In the genomic region with DNA sequence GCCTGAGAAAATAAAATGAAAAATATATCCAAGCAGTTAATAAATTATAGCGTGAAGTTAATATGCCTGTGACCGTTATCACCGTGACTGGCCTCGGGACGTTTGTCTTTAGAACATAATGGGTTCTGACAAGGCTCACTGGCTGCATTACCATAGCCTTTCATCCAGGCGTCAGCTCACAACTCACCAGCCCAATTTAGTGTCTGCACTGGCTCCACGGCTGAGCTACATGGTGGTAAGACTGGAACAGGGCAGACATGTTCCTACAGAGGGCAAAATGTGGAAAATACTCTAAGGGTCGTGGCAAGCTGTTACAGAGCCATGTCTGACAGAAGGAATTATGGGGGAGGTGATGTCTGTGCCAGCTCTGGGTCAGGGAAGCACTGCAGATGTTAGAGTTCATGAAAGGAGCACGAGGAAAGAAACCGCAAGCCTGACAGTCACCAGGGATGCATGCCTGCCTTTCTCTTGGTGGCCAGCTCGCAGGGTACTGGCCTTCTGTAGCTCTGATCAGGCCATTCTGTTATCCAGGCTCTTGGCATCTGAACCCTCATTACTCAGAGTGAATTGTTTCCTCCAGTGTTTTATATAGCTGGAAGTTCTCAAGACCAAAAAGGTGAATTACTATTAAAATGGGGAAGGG, we compare ENCODE assay signal across 15 mouse cellular contexts. TPM values are rescaled to one million over a fixed set of nuclear protein-coding genes. Genes with fewer than 3 reads are reported as not detected.
DNase-seq lines count a peak whose midpoint lies in the region; ATAC-seq and TF ChIP-seq lines count a peak whose summit lies in the region.
"Had no signal": no experiment of that assay in that cellular context is flagged by ENCODE, and none has a peak within 500 bp of the region (broad histone marks: within the 10 kb centered on the region; RNA-seq: fewer than 3 reads in every experiment).

No protein-coding gene starts in this region.

- H3K4me3 ChIP-seq in kidney, adult 2 months (ENCODE audit: insufficient read depth, low read depth, low read length), result no peak overlapping the region
- H3K4me3 ChIP-seq in midbrain, embryonic 11.5 days (ENCODE audit: low read depth, low read length), result no peak overlapping the region
- H3K4me3 ChIP-seq in cerebellum, adult 2 months (replicated peaks; ENCODE audit: insufficient read depth, low read depth, low read length), result no peak overlapping the region
- H3K4me3 ChIP-seq: embryonic facial prominence, embryonic 15.5 days; heart, embryonic 12.5 days; limb, embryonic 13.5 days; lung, embryonic 15.5 days had no signal

- WGBS in kidney, adult 2 months, result 33% methylated on average over 11 of the region's 11 CpGs
- WGBS in midbrain, embryonic 11.5 days, result 37% methylated on average over 11 of the region's 11 CpGs
- WGBS in cerebellum, adult 2 months, result 20% methylated on average over 11 of the region's 11 CpGs

- ATAC-seq in midbrain, embryonic 11.5 days (ENCODE audit: low FRiP score), result peak; percentile 63; the same call in 1 of the 2 replicates

- peaks cover 4% of the 10 kb centered on the region; the same call in 1 of the 2 replicates for H3K4me1 ChIP-seq in kidney, adult 2 months (ENCODE audit: control insufficient read depth, insufficient read depth, low read length)
- peaks cover 8% of the 10 kb centered on the region for H3K4me1 ChIP-seq in midbrain, embryonic 11.5 days (ENCODE audit: control insufficient read depth, insufficient read depth, low read length)
- H3K4me1 ChIP-seq in cerebellum, adult 2 months (ENCODE audit: control insufficient read depth, insufficient read depth, low read length), result no peaks in the 10 kb centered on the region
- H3K4me1 ChIP-seq: embryonic facial prominence, embryonic 15.5 days; limb, embryonic 13.5 days; lung, embryonic 15.5 days had no signal

- intact Hi-C loops in heart, postnatal 25 days (cut with DNase I), result no loop called here

- peak; percentile 74 for DNase-seq in heart, adult 11 months
- DNase-seq in heart, postnatal 25 days (ENCODE audit: low spot score), result no peak
- DNase-seq in kidney, adult 2 months, result peak; percentile 11
- peak; percentile 90 for DNase-seq in midbrain, embryonic 11.5 days (ENCODE audit: low spot score, missing footprints)
- DNase-seq in retina, postnatal 1 day, result peak; percentile 76
- no peak for DNase-seq in lung, postnatal 10 days
- DNase-seq in urinary bladder, postnatal 14 days (ENCODE audit: low spot score), result no peak
- no peak for DNase-seq in cerebellum, adult 2 months
- DNase-seq: adrenal gland, adult 8-10 months; B cell, adult 2 months; cerebellum, adult 8-10 months had no signal

- TF ChIP-seq POLR2A in kidney, adult 2 months (IDR thresholded peaks at IDR 0.05; ENCODE audit: low read depth, low read length), result no peak
- TF ChIP-seq POLR2A in cerebellum, adult 2 months (IDR thresholded peaks at IDR 0.05; ENCODE audit: borderline replicate concordance, insufficient read depth, low read length), result no peak

- H3K9ac ChIP-seq in midbrain, embryonic 11.5 days (ENCODE audit: low read length), result no peak overlapping the region
- H3K9ac ChIP-seq: embryonic facial prominence, embryonic 15.5 days; heart, embryonic 12.5 days; limb, embryonic 13.5 days; lung, embryonic 15.5 days had no signal

- H3K9me3 ChIP-seq in midbrain, embryonic 11.5 days (ENCODE audit: control insufficient read depth, low read length), result no peaks in the 10 kb centered on the region
- H3K9me3 ChIP-seq: embryonic facial prominence, embryonic 15.5 days; heart, embryonic 12.5 days; limb, embryonic 13.5 days; lung, embryonic 15.5 days had no signal

- H3K27me3 ChIP-seq in kidney, adult 2 months (replicated peaks; ENCODE audit: control insufficient read depth, insufficient read depth, low read length), result no peaks in the 10 kb centered on the region
- H3K27me3 ChIP-seq in midbrain, embryonic 11.5 days (ENCODE audit: control insufficient read depth, insufficient read depth, low read length), result no peaks in the 10 kb centered on the region
- no peaks in the 10 kb centered on the region for H3K27me3 ChIP-seq in cerebellum, adult 2 months (ENCODE audit: control insufficient read depth, insufficient read depth, low read length)
- H3K27me3 ChIP-seq: embryonic facial prominence, embryonic 15.5 days; heart, embryonic 12.5 days; limb, embryonic 13.5 days; lung, embryonic 15.5 days had no signal

- H3K27ac ChIP-seq in kidney, adult 2 months (ENCODE audit: insufficient read depth, low read depth, low read length), result no peak overlapping the region
- H3K27ac ChIP-seq in midbrain, embryonic 11.5 days (ENCODE audit: low read depth, low read length), result peak overlapping the region; percentile 50
- H3K27ac ChIP-seq in cerebellum, adult 2 months (ENCODE audit: insufficient read depth, low read length), result no peak overlapping the region
- H3K27ac ChIP-seq: embryonic facial prominence, embryonic 15.5 days; limb, embryonic 13.5 days; lung, embryonic 15.5 days had no signal

- no peak overlapping the region for H3K4me2 ChIP-seq in midbrain, embryonic 11.5 days
- H3K4me2 ChIP-seq: embryonic facial prominence, embryonic 15.5 days; heart, embryonic 12.5 days; limb, embryonic 13.5 days; lung, embryonic 15.5 days had no signal

- H3K36me3 ChIP-seq in kidney, adult 2 months (ENCODE audit: control insufficient read depth, insufficient read depth, low read length), result no peaks in the 10 kb centered on the region
- H3K36me3 ChIP-seq in midbrain, embryonic 11.5 days (ENCODE audit: control insufficient read depth, insufficient read depth, low read length), result no peaks in the 10 kb centered on the region
- H3K36me3 ChIP-seq: embryonic facial prominence, embryonic 15.5 days; heart, embryonic 12.5 days; limb, embryonic 13.5 days; lung, embryonic 15.5 days had no signal

- no peak for TF ChIP-seq CTCF in kidney, adult 2 months (conservative IDR thresholded peaks at IDR 0.05; ENCODE audit: insufficient read depth, insufficient read length, low read depth, low read length)
- no peak for TF ChIP-seq CTCF in cerebellum, adult 2 months (IDR thresholded peaks at IDR 0.05; ENCODE audit: borderline replicate concordance, insufficient read depth, low read depth, low read length)

RNA-seq across cellular contexts. Expression of a gene that starts 42.9 kb away (rescaled TPM):
- under 1 TPM in 1 of 2 experiments, not detected in 1; 0.05 TPM for total RNA-seq in heart, postnatal 25 days (2021)
- polyA plus RNA-seq in kidney, adult 2 months (2012; rRNA removed), result 0.38 and 0.54 TPM in 2 replicates
- polyA plus RNA-seq in midbrain, embryonic 11.5 days (2014; fragmentation: Nextera tagmentation; extraction: Ambion mirVana), result 0.30 and 0.70 TPM in 2 replicates
- 1.0 and 1.4 TPM in 2 replicates for polyA plus RNA-seq in cerebellum, adult 2 months (2012; rRNA removed)
- polyA plus RNA-seq: heart, embryonic 12.5 days had no signal

Comparison
In these comparisons a context has a peak if more than half of its experiments do, and no peak if none do; other contexts are left out.
1. DNase-seq: peak in heart, adult 11 months (single experiment), kidney, adult 2 months (single experiment), midbrain, embryonic 11.5 days (single experiment) and retina, postnatal 1 day (single experiment); none in heart, postnatal 25 days (single experiment), lung, postnatal 10 days (single experiment), urinary bladder, postnatal 14 days (single experiment) and cerebellum, adult 2 months (0 of 2).